Mouse (Mus musculus): ENCODE data around the gene Ddx39.

DNA sequence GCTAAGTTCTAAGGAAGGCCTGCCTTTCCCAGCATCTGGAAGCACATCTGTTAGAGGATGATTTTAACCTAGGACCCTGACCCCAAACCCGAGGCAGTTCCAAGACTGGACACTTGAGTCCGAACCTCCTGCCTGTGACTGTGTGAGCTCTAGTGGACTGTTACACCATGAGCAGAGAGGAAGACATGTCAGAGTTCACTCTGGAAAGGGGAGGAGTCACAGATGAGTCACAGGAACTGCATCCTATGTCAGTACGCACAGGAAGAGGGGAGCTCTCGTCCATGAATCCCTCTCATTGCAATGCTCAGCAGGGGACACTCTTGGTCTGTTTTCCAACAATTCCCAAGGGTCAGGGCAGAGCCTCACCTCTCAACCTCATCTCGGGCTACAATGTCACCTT lies 42.0 kb upstream of the Ddx39 start:
- no peak for TF ChIP-seq CTCF (conservative IDR thresholded peaks at IDR 0.05; ENCODE audit: low read length)
- no peak for TF ChIP-seq POU5F1 (IDR thresholded peaks at IDR 0.05; ENCODE audit: borderline replicate concordance, low read length)
